25 mouse cellular contexts compared by ENCODE assay signal in genomic region chr5:67176827-67177226, GRCm38 (mm10).
DNase-seq lines count a peak whose midpoint lies in the region; ATAC-seq lines count a peak whose summit lies in the region.
"Had no signal": no experiment of that assay in that cellular context is flagged by ENCODE, and none has a peak within 500 bp of the region (broad histone marks: within the 10 kb centered on the region; RNA-seq: fewer than 3 reads in every experiment).

No protein-coding gene starts in this region.

- H3K27ac ChIP-seq in hindbrain, embryonic 10.5 days: no peak overlapping the region
- H3K27ac ChIP-seq in hindbrain, embryonic 12.5 days: no peak overlapping the region
- H3K27ac ChIP-seq: embryonic facial prominence, embryonic 12.5 days; forebrain, embryonic 12.5 days; gastrocnemius, adult 2 months; heart, embryonic 10.5 days; hindbrain, embryonic 14.5 days; intestine, embryonic 15.5 days had no signal

- H3K4me1 ChIP-seq in hindbrain, embryonic 10.5 days (replicated peaks): peaks cover 10% of the 10 kb centered on the region
- H3K4me1 ChIP-seq in hindbrain, embryonic 12.5 days: no peaks in the 10 kb centered on the region
- H3K4me1 ChIP-seq: embryonic facial prominence, embryonic 12.5 days; heart, embryonic 10.5 days; intestine, embryonic 15.5 days had no signal

- no peak overlapping the region for H3K4me3 ChIP-seq in hindbrain, embryonic 10.5 days
- H3K4me3 ChIP-seq in hindbrain, embryonic 12.5 days: no peak overlapping the region
- H3K4me3 ChIP-seq: embryonic facial prominence, embryonic 12.5 days; forebrain, embryonic 12.5 days; gastrocnemius, adult 2 months; heart, embryonic 10.5 days; intestine, embryonic 15.5 days had no signal

- WGBS in hindbrain, embryonic 10.5 days: 55% methylated on average over 6 of the region's 6 CpGs
- 58% methylated on average over 6 of the region's 6 CpGs for WGBS in hindbrain, embryonic 12.5 days

- no peaks in the 10 kb centered on the region; the same call in 1 of the 2 replicates for H3K27me3 ChIP-seq in hindbrain, embryonic 10.5 days (ENCODE audit: insufficient read depth, poor library complexity, severe bottlenecking)
- H3K27me3 ChIP-seq in hindbrain, embryonic 12.5 days: no peaks in the 10 kb centered on the region
- H3K27me3 ChIP-seq: embryonic facial prominence, embryonic 12.5 days; forebrain, embryonic 12.5 days; intestine, embryonic 15.5 days had no signal

- H3K4me2 ChIP-seq in hindbrain, embryonic 12.5 days (replicated peaks): no peak overlapping the region
- H3K4me2 ChIP-seq: embryonic facial prominence, embryonic 12.5 days; forebrain, embryonic 12.5 days; hindbrain, embryonic 14.5 days; intestine, embryonic 15.5 days had no signal

- H3K36me3 ChIP-seq in hindbrain, embryonic 10.5 days: no peaks in the 10 kb centered on the region
- no peaks in the 10 kb centered on the region for H3K36me3 ChIP-seq in hindbrain, embryonic 12.5 days
- H3K36me3 ChIP-seq: embryonic facial prominence, embryonic 12.5 days; forebrain, embryonic 12.5 days; heart, embryonic 10.5 days; intestine, embryonic 15.5 days had no signal

- H3K9me3 ChIP-seq in hindbrain, embryonic 10.5 days: no peaks in the 10 kb centered on the region
- H3K9me3 ChIP-seq in hindbrain, embryonic 12.5 days (replicated peaks): no peaks in the 10 kb centered on the region
- H3K9me3 ChIP-seq: embryonic facial prominence, embryonic 12.5 days; forebrain, embryonic 12.5 days; heart, embryonic 10.5 days; intestine, embryonic 15.5 days had no signal

- peak; percentile 14 for DNase-seq in hindbrain, embryonic 10.5 days (ENCODE audit: low spot score)
- DNase-seq in B cell, adult 2 months: peak; percentile 1 to 16
- peak; percentile 3 for DNase-seq in c-Kit-positive CD71-negative TER-119-negative erythroid progenitor cells, embryonic 14.5 days (ENCODE audit: low read depth)
- DNase-seq in cerebellum, adult 9-10 months: no peak
- no peak for DNase-seq in heart, adult 8-10 months (ENCODE audit: low spot score)
- DNase-seq: adrenal gland, postnatal 14 days; cerebellum, adult 18-20 months; cerebellum, postnatal 10 days; gastrocnemius, adult 2 months; gastrocnemius, postnatal 25 days; heart, adult 11 months; heart, postnatal 10 days; heart, postnatal 4 days; kidney, adult 18-20 months had no signal

- H3K9ac ChIP-seq in hindbrain, embryonic 12.5 days: no peak overlapping the region
- H3K9ac ChIP-seq: embryonic facial prominence, embryonic 12.5 days; forebrain, embryonic 12.5 days; hindbrain, embryonic 14.5 days; intestine, embryonic 15.5 days had no signal

- ATAC-seq in hindbrain, embryonic 12.5 days (ENCODE audit: low FRiP score): no peak
- peak; percentile 86 for ATAC-seq in megakaryocyte progenitor cell, adult 5-6 weeks (replicated peaks; ENCODE audit: poor library complexity)
- ATAC-seq: activated CD4-positive, CD25-positive, alpha-beta regulatory T cell, adult 4 months; CD4-positive, CD25-positive, alpha-beta regulatory T cell, adult 4 months; forebrain, embryonic 16.5 days; intestine, embryonic 15.5 days; Patski had no signal

Comparison
In these comparisons a context has a peak if more than half of its experiments do, and no peak if none do; other contexts are left out.
1. DNase-seq: peak in hindbrain, embryonic 10.5 days (single experiment), B cell, adult 2 months (2 of 2) and c-Kit-positive CD71-negative TER-119-negative erythroid progenitor cells, embryonic 14.5 days (single experiment); none in cerebellum, adult 9-10 months (single experiment) and heart, adult 8-10 months (single experiment).